Mouse (Mus musculus) induced T-regulatory cell, adult 2 months (primary cell): ENCODE measurements around the gene Lcor.
A peak's percentile ranks its signal among the peaks of the same experiment; 100 is the strongest.

Source experiments
- DNase-seq: peaks from one replicate; pipeline ENCODE4 v3.0.0-alpha.2; 2012; ENCODE audit warnings: low read depth

Gene Lcor

DNA sequence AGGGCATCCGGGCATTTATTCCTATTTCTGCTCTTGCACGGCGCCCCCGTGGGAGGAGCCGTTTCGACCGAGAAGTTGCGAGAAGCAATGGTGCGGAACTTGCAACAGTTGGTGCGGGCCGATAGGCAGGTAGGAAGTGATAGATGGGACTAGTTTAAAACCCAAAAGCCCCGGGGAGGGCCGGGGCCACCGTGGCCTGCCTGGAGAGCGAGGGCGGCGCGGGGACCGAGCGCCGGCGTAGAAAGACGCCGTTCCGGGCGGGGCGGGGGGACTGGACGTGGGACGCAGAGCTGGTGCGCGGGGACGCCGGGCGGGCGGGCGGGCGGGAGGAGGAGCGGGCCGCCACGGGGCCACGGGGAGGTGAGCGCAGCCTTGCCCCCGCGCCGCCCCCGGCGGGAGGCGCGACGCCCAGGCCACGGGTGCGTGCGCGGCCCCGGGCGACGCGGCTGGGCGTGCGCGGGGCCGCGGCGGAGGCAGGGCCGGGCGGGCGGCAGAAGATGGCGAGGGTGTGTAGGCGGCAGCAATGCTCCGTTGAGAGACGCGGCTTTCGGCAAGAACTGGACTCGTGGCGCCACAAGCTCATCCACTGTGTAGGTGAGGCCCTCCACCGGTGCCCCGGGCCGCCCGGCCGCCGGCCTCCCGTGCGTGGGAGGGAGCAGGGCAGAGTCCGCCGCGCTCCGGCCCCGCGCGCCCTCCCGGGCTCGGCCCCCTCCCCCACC is at the start of gene Lcor:
TSS of gene Lcor (plus strand) at position 448 of the 719 bp plus-strand sequence.
- DNase-seq = peak; percentile 91

DNA sequence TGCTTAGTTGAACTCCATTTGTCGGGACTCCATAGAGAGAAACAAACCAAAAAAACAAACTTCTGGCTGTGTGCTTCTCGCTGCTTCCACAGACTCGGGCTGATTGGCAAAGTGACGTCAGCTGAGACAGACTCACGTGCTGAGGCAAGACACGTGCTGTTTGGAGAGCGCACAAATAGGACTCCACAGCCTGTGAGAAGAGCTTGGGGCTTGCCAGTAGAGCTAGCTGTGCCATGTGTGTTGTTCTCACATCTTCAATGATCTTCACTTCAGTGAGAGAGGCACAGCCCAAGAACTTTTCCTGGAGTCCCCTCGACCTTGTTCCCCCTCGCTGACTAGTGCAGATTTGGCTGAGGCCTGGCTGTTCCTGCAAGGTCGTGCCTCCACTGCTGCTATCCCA is 47.1 kb upstream of the Lcor start:
- no peak for DNase-seq

DNA sequence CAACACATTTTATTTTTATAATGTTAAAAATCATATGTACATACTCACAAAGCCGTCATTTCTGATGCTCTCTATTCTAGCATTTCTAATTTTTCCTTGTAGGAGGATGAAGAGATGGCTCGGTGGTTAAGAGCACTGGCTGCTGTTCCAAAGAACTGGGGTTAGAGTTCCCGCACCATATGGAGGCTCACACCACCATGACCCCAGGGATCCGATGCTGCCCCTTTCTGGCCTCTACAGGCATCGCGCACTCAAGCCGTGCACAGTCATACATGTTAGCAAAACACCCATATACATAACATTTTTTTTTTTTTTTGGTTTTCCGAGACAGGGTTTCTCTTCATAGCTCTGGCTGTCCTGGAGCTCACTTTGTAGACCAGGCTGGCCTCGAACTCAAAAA is 46.0 kb upstream of the Lcor start:
- no peak for DNase-seq

DNA sequence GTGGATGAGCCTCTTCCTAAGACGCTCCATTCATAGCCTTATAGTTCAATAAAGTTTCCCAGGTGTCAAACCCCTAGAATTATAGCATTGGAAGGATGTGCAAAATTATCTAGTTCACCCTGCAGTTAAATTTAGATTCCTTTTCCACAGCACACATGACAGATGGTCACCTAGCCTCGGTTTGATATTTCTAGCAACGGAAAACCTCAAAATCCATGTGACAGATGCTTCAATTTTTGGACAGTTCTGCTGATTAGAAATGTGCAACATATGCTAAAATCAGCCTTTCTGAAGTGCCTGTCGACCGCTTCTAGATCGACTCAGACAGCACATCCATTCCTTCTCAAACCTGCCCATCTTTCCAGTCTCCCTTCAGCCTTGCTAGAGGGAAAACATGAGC is 43.5 kb upstream of the Lcor start:
- no peak for DNase-seq

DNA sequence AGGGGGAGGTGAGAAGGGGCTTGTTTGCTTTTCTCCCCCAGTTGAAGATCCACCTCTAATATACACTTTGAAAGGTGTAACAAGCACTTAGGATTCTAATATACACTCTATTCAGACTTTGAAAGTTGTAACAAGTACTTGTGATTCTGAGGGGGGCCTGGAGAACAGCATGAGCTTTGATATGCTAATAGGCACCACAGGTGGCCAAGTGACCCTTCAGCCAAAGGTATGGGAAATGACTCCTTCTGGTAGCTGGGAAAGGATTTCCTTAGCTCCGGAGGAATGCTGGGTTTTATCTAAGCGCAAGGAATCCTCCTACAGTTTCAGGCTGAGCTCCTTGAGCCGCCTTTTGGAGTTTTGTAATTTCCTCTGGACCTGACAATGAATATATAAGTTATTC is 41.0 kb upstream of the Lcor start:
- no peak for DNase-seq

DNA sequence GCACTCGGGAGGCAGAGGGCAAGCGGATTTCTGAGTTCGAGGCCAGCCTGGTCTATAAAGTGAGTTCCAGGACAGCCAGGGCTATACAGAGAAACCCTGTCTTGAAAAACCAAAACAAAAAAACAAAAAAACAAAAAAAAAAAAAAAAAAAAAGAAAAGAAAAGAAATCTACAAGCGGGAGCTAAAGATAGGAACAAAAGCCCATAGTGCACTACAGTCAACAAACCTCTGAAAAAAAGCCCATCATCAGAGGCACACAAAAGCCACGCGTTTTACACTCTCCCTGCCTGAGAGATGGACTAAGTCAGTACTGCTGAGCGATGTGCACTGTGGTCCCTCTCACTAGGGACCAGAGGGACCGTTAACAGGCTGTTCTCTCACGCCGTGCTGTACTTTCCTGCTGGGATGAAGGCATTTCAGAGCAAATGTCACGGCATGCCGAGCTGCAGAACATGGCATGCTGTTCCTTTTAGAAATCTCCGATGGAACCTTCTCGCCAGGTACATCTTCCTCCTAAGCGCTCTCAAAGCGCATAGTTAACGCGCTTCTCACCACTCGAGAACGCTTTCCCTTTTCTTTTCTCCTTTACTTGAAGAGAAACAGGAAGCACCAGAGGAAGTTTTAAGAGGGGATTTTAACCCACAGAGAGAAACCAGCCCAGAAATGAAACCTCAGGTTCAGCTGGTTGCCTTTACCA is 40.4 kb upstream of the Lcor start:
- DNase-seq = no peak

DNA sequence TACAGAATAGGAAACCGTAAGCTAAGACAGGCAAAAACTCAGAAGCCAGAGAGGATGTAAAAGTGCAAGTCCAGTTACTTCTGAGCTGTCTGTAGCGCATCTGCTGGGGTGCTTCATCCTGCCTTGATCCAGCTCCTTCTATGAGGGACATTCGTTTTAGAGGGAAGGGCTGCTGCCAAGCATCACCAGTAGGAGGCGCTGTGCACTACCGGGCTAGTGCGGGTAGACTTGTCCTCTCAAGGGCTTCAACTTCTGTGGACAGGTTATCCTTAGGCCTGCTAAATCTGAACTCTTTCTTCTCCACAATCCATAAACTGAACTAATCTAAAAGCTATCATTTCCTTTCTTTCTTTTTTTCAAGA is 39.8 kb upstream of the Lcor start:
- peak; percentile 86 for DNase-seq

DNA sequence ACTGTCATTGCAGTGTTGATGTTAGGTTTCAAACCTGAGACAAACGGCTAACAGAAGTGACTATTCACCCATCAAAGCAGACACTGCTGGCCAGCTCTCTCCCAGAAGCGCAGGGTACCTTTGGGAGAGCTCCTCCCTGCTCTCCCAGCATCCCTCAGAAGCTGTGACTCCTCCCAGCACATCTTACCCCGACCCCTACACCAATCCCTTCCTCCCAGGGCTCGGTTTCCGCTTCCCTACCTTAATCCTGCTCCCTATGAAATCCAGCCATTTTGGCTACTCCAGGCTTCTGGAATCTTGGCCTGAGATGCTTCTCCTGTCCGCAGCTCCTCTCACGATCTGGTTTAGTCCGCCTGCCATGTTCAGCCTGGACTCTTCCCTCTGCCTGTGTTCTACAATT is 37.9 kb upstream of the Lcor start:
- no peak for DNase-seq

DNA sequence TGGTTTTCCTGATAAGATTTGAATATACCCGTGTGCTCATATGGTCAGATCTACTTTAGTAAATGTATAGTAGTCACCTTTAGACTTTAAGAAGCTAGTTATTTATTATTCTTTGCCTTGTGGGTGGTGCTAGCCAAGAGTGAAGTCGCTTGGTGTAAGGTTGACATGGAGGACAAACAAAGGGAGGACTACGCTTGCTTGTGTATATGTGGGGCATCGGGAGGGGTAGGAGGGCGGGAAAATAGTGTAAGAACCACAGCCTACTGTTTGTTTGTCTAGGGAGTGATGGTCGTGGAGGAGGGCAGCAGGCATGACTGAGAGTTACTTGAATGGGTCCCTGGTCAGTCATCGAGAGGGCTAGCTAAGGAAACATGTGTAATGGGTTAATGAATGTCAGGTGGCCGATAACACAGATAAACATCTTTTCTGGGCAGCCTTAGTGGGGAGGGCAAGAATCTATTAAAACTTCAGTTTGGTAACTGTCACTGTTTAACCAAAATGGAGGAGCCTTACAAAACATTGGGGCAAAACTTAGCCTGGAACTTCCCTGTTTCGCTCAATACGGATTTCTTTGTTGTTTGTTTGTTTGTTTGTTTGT is 37.3 kb upstream of the Lcor start:
- DNase-seq = no peak

DNA sequence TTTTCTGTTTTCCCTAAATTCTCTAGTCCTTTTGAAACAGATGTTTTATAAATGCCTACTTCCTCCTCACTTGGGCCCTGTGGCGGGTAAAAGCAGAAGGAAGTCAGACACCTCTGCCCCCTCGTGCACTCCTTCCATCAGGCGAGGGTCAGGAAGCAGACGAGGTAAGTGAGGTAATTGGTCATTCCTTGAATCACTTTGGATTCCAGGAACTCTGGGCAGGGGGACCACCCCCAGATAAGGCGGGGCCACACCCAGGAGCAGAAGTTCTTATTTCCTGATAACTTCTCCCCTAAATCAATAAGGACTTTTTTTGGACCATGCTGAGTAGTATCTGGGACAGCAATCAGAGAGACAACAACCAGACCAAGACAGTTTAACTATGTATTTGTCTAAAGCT is 36.7 kb upstream of the Lcor start:
- DNase-seq = no peak

DNA sequence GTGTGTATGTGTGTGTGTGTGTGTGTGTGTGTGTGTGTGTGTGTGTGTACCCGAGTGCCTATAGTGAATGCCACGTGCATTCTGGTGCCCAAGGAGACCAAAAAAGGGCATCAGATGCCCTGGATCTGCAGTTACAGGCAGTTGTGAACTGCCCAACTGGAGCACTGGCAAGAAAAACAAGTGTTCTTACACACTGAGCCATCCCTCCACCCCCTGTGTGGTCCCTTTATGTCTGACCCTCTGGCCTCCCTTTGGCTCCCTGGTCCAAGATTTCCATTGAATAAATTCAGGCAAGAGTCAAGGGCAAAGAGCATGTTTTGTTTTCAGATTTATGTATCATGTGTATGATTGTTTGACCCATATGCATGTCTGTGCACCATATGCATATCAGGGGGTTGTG is 35.3 kb upstream of the Lcor start:
- no peak for DNase-seq

DNA sequence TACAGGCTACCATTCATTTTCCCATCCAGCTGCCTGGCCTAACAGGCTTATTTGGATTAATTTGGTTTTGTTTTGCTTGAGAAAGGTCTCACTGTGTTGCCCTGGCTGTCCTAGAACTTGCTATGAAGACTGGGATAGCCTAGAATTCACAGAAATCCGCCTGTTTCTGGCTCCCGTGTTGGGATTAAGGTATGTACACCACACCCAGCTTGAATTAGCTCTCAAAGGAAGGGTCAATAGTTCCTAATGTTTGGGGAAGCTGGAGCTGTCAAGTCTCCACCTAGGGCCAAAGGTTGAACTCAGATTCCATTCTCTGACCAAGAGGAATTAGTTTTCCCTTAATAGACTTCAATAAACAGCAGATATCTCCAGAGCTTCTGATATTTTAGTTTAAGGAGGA is 34.7 kb upstream of the Lcor start:
- no peak for DNase-seq

DNA sequence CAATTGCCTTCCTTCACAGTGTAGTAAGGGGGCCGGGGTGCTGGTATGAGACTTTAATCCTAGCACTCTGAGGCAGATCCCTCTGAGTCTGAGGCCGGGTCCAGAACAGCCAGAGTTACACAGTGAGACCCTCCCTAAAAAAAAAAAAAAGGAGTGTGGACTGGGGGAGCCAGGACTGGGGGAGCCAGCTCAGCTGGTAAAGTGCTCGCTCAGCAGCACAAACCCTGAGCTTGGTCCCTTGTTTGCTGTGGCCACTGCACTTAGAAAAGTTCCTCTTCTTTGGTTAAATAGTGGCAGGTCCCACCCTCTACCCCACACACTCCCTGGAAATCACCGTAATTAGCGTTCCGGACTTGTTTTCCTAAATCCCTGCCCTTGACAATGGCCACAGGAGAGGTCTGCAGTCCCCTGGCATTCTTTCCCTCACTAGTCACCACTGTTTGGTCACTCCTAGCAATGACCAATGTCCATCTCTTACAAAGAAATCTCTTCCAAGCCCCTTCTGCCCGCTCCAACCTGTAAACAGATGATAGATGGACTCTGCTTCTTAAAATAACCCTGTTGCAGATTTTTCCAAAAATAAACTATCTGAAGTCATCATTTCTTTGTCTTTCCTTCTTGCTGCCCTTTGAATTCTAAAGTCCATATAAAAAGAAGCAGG is 32.9 kb upstream of the Lcor start:
- no peak for DNase-seq

DNA sequence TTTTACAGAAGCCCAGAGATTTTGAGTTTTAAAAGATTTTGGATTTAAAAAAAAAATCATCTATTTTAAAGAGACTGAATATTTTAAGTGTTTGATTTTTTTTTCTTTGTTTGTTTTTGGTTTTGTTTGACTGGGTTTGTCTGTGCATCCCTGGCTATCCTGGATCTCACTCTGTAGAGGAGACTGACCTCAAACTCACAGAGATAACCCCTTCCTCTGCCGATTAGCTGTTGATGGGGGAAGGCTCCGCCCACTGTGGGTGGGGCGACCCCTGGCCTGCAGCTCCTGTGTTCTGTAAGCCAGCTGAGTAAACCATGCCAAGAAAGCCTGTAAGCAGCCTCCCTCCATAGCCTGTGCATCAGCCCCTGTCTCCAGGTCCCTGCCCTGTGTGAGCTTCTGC is 30.3 kb upstream of the Lcor start:
- DNase-seq = peak; percentile 21

DNA sequence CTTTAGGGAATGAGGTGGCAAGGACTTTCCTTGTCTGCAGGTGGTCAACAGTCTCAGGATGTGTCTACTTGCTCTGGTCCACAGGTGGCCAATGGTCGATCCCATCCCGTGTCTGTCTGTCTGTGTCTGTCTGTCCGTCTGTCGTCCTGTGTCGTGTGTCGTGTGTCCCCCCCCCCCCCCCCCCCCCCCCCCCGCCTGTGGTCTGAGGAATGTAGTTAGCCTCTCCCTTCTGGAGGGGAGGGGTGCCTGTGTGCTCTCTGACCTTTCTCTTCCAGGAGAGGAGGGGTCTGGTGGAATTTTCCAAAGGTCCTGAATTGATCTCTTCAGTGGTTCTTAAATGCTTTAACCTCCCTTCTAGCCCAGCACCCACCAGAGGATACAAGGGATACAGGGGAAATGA is 27.8 kb upstream of the Lcor start:
- DNase-seq = no peak

DNA sequence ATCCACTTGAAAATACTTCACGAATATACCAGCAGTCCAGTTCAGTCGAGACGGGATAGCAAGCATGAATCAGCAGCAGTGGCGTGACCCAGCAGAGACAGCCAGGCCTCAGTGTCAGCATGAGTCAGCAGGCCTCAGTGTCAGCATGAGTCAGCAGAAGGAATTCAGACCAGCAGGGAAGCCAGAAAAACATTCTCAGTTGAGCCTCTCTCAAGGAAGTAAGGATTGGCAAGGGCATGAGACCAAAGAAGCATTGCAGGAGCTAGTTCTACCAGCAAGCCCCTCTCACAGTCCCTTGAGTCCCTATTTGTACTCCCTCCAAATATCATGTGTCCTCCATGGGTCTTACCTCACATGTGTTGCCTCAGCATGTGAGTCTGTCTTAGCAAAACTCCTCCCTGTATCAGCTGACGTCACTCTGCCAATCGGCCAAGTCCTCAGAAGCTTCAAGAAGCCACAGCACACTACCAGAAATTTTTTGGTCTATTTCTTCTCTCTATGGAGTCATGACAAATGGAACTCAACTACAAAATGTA is 27.3 kb upstream of the Lcor start:
- DNase-seq = no peak

DNA sequence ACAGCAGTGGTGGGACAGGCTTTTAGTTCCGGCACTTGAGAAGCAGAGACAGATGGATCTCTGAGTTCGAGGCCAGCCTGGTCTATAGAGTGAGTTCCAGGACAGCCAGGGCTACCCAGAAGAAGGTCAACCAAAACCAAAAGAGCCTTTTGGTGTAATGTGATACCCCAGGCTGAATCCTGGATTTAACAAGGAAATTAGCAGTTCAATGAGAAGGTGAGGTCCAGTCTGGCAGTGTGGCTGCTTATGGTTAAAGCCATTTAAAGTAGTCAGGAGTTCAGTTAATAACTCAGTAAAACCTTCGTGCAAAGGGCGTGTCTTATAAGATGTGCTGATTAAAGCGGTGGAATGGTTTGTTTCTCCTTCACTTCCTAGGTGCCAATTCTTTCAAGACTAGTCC is 25.3 kb upstream of the Lcor start:
- DNase-seq = no peak

DNA sequence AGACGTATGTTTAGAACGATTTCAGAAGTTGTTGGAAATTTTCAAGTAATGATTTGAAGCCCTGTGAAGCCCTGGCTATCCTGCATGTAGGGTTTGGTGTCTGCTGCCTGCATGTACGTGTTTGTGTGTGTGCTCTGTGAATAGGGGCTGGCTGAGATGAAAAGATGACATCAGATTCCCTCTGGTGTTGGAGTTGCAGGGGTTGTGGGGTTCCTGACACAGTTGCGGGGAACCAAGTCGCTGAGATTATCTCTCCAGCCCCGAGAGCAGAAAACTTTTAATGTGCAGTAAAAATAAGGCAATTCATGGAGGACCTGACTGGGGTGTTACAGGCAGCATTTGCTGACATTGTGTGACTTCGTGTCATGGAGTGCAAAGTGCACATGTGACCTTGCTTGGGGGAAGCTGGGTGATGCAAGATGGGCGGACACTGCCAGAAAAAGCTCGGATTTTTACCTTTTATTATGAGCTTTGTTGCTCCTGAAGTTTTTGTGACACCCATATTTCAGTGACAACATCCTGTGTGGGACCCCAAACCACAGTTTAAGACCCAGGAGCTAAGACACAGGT is 20.2 kb upstream of the Lcor start:
- no peak for DNase-seq

DNA sequence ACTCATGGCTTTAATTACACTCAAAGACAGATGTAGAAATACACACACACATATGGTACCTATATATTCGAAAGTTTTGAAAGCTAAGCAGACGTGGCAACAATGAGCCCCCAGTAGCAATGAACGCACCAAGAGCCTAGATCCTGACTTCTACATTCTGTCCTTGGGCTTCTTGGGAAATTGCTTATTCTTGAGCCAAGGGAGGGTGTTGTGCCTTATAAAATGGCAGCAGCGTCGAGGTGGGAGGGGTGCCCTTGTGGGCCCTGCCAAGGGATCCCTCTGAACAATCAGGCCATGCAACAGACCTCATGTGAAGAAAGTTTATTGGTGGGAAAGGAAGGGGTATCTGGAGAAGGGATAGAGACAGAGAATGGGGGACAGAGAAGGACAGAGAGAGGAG is 18.6 kb upstream of the Lcor start:
- no peak for DNase-seq

DNA sequence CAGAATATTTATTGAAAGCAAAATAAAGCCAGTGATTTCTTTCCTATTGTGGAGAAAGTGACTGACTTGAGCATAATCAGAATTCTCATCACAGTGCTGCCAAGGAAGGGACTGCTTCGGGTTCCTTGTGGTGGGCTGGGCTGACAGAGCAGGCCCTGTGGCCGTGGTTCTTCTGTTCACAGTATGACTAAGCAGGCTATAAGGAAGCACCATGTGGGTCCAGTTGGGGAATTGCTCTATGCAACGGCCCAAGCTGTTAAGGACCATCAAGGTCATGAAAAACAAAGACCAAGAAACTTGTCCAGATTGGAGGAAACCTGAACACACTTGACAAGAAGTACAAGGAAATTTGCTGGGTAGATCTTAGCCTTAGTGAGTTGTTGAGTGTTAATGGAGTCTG is 16.0 kb upstream of the Lcor start:
- no peak for DNase-seq

DNA sequence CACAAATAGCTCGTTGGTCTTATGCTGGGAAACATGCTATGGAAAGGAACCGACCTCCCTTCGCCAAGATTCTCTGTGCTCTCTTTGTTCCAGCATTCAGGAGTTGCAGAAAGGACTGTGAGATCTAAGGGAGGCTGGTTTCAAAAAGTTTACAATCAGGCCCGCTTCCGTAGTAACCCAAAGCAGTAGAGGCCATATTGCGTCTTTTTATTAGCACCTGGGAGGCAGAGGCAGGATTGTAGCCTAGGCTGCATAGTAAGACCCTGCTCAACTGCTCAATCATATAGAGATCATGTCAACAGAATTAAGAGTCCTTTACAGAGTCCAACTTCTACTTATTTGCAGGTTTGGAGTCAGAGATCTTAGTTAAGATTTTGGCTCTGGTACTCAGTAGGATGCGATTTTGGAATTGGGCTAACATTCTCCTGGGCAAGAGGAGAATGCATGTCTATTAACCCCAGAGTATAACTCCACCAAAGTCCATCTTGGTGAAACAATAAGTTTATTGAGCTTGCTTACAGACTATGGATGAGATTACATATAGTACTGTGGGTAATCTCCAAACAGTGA is 8.8 kb upstream of the Lcor start:
- no peak for DNase-seq

DNA sequence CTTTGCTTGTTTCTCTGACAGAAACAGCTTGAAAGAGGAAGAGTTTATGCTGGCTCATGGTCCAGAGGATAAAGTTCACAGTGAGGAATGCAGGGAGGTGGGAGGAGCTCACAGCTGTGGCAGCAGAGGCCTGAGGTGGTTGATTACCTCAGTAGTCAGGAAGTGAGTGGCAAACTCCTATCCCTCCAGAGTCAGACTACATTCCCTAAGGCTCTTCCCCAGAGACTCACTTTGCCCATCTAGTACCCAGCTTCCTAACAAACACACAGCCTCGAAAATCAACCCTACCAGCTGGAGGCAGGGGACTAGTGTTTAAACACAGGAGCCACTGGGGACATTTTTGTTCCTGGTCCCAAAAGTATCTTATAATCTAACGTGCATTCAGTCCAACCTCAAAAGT is 7.5 kb upstream of the Lcor start:
- no peak for DNase-seq
